Mouse (Mus musculus) lung, postnatal 4 days (tissue): ENCODE results near the gene Irf4.

Experiments
- DNase-seq, 2 experiments: peaks; one replicate each; pipeline ENCODE4 v3.0.0; 2021

Gene Irf4

DNA sequence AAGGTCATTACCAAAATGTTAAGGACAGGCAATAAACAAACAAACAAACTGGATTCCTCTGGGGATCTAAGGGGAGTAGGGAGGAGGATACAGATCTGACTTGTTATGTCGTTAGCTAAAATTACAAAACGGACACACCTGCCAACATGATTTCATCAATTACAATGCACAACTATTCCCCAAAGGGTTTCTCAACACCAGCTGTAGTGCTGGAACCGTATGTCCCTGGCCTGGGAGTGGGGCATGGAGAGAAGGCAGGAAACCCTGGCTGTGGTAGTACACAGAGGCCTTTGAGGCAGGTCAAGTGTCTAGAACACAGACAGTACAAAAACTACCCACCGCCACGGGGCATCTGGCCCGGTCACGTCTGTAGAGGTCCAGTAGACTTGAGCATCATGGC is 60.2 kb downstream of the Irf4 start:
- DNase-seq, result no peak

DNA sequence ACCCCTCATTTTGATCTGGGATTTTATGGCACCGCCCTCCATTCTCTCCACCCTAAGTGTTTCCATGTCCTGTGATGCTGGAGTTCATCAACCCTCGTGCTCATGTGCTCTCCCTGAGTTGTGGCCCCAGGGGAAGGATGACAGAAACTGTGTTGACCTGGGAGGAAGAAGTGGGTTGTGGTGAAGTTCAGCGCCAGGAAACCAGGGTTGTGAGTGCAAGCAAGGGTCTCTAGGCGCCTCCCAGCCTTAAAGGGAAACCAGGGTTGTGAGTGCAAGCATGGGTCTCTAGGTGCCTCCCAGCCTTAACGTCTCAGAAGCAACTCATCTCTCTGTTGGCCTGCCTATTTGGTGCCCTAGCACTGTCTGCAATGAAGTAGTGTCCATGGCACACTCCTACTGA is 64.4 kb downstream of the Irf4 start:
- no peak for DNase-seq

GRCm38 (mm10) chr13:30814256-30814655 is 65.2 kb downstream of the Irf4 start:
- DNase-seq, result peak in 1 of 2 experiments; percentile 19
